In the genomic region with DNA sequence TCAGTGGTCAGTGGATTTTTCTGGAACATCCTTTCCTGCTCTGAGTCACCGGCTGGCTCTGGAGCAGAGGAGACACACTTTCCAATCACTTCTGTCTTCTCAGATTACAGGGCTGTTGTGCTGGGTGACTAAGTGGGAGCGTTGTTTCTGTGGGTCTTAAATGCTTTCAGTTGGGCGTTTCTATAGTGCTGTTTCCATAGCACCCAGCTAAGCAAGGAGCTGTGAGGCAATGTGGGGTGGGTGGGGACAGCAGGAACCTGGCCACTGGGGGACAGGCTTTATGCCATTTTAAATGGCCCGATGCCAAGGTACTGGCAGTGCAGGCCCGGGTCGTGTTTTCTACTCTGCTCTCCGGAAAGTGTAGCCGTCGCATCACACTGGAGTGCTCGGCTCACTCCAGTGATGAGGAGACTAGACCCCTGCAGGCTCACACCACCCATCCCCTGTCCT, we compare ENCODE assay signal across 8 mouse cellular contexts. TPM values are rescaled to one million over a fixed set of nuclear protein-coding genes. Genes with fewer than 3 reads are reported as not detected.
DNase-seq lines count a peak whose midpoint lies in the region; ATAC-seq lines count a peak whose summit lies in the region.

No protein-coding gene starts in this region.

- H3K36me3 ChIP-seq in kidney, embryonic 15.5 days = peaks cover 23% of the 10 kb centered on the region
- H3K36me3 ChIP-seq in heart, embryonic 13.5 days = peaks cover 20% of the 10 kb centered on the region
- H3K36me3 ChIP-seq in midbrain, embryonic 13.5 days = peaks cover 7% of the 10 kb centered on the region; the same call in 1 of the 2 replicates

- H3K27ac ChIP-seq in kidney, embryonic 15.5 days = peak overlapping the region; percentile 80
- peak overlapping the region; percentile 63 for H3K27ac ChIP-seq in heart, embryonic 13.5 days (replicated peaks)
- H3K27ac ChIP-seq in midbrain, embryonic 13.5 days = peak overlapping the region; percentile 27; the same call in 1 of the 2 replicates

- no peak overlapping the region for H3K4me3 ChIP-seq in kidney, embryonic 15.5 days (replicated peaks)
- H3K4me3 ChIP-seq in heart, embryonic 13.5 days = no peak overlapping the region
- H3K4me3 ChIP-seq in midbrain, embryonic 13.5 days (replicated peaks) = no peak overlapping the region

- DNase-seq in kidney, adult 11 months = no peak
- peak; percentile 53 for DNase-seq in embryo, embryonic 11 days
- peak; percentile 76 for DNase-seq in left cerebral cortex, adult 9 months (ENCODE audit: low spot score in 2 of 2)
- no peak for DNase-seq in cerebellum, adult 18-20 months
- DNase-seq in B cell, adult 2 months = no peak

- no peaks in the 10 kb centered on the region for H3K27me3 ChIP-seq in kidney, embryonic 15.5 days
- no peaks in the 10 kb centered on the region for H3K27me3 ChIP-seq in heart, embryonic 13.5 days (replicated peaks)
- no peaks in the 10 kb centered on the region for H3K27me3 ChIP-seq in midbrain, embryonic 13.5 days

- peak overlapping the region; percentile 10; the same call in 1 of the 2 replicates for H3K4me2 ChIP-seq in kidney, embryonic 15.5 days
- peak overlapping the region; percentile 37 for H3K4me2 ChIP-seq in heart, embryonic 13.5 days
- H3K4me2 ChIP-seq in midbrain, embryonic 13.5 days (replicated peaks) = no peak overlapping the region

- H3K4me1 ChIP-seq in kidney, embryonic 15.5 days = peaks cover 35% of the 10 kb centered on the region
- peaks cover 37% of the 10 kb centered on the region for H3K4me1 ChIP-seq in heart, embryonic 13.5 days
- peaks cover 36% of the 10 kb centered on the region for H3K4me1 ChIP-seq in midbrain, embryonic 13.5 days (replicated peaks)

- no peaks in the 10 kb centered on the region for H3K9me3 ChIP-seq in kidney, embryonic 15.5 days (replicated peaks)
- H3K9me3 ChIP-seq in heart, embryonic 13.5 days = no peaks in the 10 kb centered on the region
- no peaks in the 10 kb centered on the region for H3K9me3 ChIP-seq in midbrain, embryonic 13.5 days

- WGBS in kidney, embryonic 15.5 days = 21% methylated on average over 10 of the region's 10 CpGs
- WGBS in heart, embryonic 13.5 days = 21% methylated on average over 10 of the region's 10 CpGs
- WGBS in midbrain, embryonic 13.5 days = 21% methylated on average over 10 of the region's 10 CpGs

- H3K9ac ChIP-seq in kidney, embryonic 15.5 days = no peak overlapping the region
- H3K9ac ChIP-seq in heart, embryonic 13.5 days = peak overlapping the region; percentile 44; the same call in 1 of the 2 replicates
- H3K9ac ChIP-seq in midbrain, embryonic 13.5 days (replicated peaks) = no peak overlapping the region

- peak; percentile 77 for ATAC-seq in kidney, embryonic 15.5 days (replicated peaks; ENCODE audit: low FRiP score)
- no peak for ATAC-seq in heart, embryonic 13.5 days (ENCODE audit: extremely low read depth, insufficient number of reproducible peaks, low FRiP score, low TSS enrichment)
- peak; percentile 57 for ATAC-seq in midbrain, embryonic 13.5 days

RNA-seq across cellular contexts. Expression of a gene that starts 46.6 kb away (rescaled TPM):
- 20.8 and 22.3 TPM in 2 replicates for polyA plus RNA-seq in kidney, embryonic 15.5 days (2015; fragmentation: Nextera tagmentation; extraction: Ambion mirVana)
- 12.3 and 12.4 TPM in 2 replicates for polyA plus RNA-seq in heart, embryonic 13.5 days (2015; fragmentation: Nextera tagmentation; extraction: Ambion mirVana)
- polyA plus RNA-seq in midbrain, embryonic 13.5 days (2015; fragmentation: Nextera tagmentation; extraction: Ambion mirVana) = 9.2 and 10.0 TPM in 2 replicates

RNA-seq across cellular contexts. Expression of a gene that starts 57.8 kb away (rescaled TPM):
- polyA plus RNA-seq in kidney, embryonic 15.5 days (2015; fragmentation: Nextera tagmentation; extraction: Ambion mirVana) = 2.4 and 3.2 TPM in 2 replicates
- polyA plus RNA-seq in heart, embryonic 13.5 days (2015; fragmentation: Nextera tagmentation; extraction: Ambion mirVana) = 0.33 and 0.55 TPM in 2 replicates
- 15.1 and 18.6 TPM in 2 replicates for polyA plus RNA-seq in midbrain, embryonic 13.5 days (2015; fragmentation: Nextera tagmentation; extraction: Ambion mirVana)

Comparison
In these comparisons a context has a peak if more than half of its experiments do, and no peak if none do; other contexts are left out.
1. H3K27ac ChIP-seq: peak in every context shown above with its lines; median percentile 80 in kidney, embryonic 15.5 days; 63 in heart, embryonic 13.5 days; 27 in midbrain, embryonic 13.5 days.
2. DNase-seq: peak in embryo, embryonic 11 days (single experiment) and left cerebral cortex, adult 9 months (2 of 2); none in kidney, adult 11 months (single experiment), cerebellum, adult 18-20 months (0 of 2) and B cell, adult 2 months (0 of 2).